Mouse (Mus musculus) lung, adult 2 months (tissue): ENCODE results near the gene Rrp36.

Source experiments
- CTCF ChIP-seq: fragments of 200-500 bp; IDR thresholded peaks from 2 replicates; pipeline ENCODE4 v1.5.1; 2011; ENCODE audit warnings: mild to moderate bottlenecking, low read length, control low read depth; ENCODE audit not compliant: insufficient read depth
- POLR2A ChIP-seq: fragments of 200-500 bp; IDR thresholded peaks from 2 replicates; pipeline ENCODE4 v1.6.1; 2011; ENCODE audit warnings: low read depth, mild to moderate bottlenecking, control low read depth, low read length, borderline replicate concordance; ENCODE audit errors: extremely low read depth

GRCm38 (mm10) chr17:46669911-46670310 lies 4.2 kb downstream of the Rrp36 start:
- TF ChIP-seq CTCF (no peak), POLR2A (no peak)
